Mouse (Mus musculus) lung, postnatal 36 days (tissue): ENCODE data around the gene Gsap.
"Not testable (repeated sequence)": the region's sequence is repeated elsewhere in the genome, so short reads cannot be mapped to it uniquely, and the experiment has no call there.

Source experiments
- DNase-seq: peaks from one replicate; pipeline ENCODE4 v3.0.0; 2022; ENCODE audit warnings: mixed read lengths

Gsap gene

GRCm38 (mm10) chr5:21263202-21264055 lies 77.4 kb downstream of the Gsap start:
- peak; percentile 39 for DNase-seq

- DNase-seq, result no peak
These were observed 78.4 kb downstream of the Gsap start for GRCm38 (mm10) chr5:21264352-21265021.

GRCm38 (mm10) chr5:21265049-21265448 lies 79.0 kb downstream of the Gsap start:
- peak; percentile 92 for DNase-seq

DNA sequence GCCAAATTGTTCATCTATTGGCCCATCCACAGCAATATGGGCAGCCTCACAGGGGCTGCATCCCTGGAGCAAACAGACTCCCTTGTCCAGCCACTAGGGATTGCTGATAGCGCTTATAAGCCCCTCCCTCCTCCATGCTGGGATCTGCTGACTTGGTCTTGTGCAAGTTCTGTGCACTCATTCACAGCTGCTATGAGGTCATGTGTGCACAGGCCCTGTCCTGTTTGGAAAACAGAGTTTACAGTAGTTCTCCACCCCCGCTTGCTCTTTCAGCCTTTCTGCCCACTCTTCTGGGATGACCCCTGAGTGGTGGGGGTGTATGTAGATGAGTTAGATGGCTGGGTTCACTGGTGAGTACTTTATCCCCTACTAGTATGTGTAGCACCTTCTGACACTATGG lies 81.0 kb downstream of the Gsap start:
- DNase-seq, result peak; percentile 56

DNA sequence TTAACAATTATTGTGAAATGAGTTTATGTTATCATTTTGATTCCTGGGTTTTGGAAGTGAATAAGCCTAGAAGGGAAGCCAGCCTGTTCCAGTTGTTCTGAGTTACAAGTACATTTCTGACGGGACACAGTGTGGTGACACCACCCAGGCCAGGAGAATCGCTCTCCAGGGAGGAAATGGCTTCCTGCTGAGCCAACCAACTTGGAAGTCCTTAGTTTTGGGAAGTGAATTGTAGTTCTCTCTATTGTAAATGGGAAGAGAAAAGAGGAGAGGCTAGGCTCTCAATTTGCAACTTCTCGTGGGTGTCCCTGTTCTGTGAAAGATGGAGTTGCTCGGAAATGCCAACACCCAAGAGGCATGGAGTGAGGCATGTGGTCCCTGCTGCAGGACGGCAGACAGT lies 83.4 kb downstream of the Gsap start:
- DNase-seq, result no peak

DNA sequence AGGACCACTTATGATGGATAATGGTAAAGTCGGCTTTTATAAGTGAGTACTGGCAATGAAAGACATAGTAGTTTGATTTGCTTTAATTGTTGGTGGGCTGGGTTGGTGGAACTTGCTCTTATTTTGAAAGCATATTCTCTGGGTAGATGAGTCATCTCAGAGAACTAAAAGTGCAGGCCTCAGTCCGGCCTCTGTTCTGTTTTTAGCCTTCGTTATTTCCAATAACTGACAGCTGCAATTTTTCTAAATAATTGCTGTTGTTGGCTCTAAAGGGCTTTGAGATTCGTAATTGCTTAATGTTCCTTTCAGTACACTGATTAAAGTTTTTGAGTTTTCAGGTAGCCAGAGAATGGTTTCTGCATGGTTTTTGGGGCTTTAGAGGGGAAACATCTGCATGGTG lies 84.7 kb downstream of the Gsap start:
- no peak for DNase-seq

GRCm38 (mm10) chr5:21271386-21272354 lies 85.6 kb downstream of the Gsap start:
- DNase-seq, result peak; percentile 32

GRCm38 (mm10) chr5:21277685-21278084 lies 91.6 kb downstream of the Gsap start:
- DNase-seq, result not testable (repeated sequence)

GRCm38 (mm10) chr5:21283356-21284062 lies 97.5 kb downstream of the Gsap start:
- DNase-seq, result no peak

GRCm38 (mm10) chr5:21288658-21289435 lies 102.8 kb downstream of the Gsap start:
- DNase-seq, result peak; percentile 46

- no peak for DNase-seq
These were observed 104.5 kb downstream of the Gsap start for GRCm38 (mm10) chr5:21290594-21290993.

DNA sequence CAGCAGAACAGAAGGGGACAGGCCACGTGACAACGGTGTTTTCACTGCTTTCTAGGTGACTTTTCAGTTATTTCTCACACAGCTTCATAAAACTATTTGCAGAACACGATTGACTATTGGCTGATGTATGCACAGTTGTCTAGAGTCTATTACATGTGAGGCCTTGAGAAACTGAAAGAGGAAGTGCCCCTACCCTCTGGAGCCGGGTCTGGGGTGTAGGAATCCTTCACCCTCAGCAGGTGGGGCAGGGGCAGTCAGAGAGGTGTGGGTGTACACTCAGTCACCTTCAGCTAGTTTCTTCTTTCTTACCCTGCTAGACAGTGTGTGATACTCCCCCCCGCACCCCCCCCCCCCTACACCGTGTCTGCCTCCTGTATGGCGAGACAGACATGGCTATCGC lies 109.6 kb downstream of the Gsap start:
- no peak for DNase-seq

DNA sequence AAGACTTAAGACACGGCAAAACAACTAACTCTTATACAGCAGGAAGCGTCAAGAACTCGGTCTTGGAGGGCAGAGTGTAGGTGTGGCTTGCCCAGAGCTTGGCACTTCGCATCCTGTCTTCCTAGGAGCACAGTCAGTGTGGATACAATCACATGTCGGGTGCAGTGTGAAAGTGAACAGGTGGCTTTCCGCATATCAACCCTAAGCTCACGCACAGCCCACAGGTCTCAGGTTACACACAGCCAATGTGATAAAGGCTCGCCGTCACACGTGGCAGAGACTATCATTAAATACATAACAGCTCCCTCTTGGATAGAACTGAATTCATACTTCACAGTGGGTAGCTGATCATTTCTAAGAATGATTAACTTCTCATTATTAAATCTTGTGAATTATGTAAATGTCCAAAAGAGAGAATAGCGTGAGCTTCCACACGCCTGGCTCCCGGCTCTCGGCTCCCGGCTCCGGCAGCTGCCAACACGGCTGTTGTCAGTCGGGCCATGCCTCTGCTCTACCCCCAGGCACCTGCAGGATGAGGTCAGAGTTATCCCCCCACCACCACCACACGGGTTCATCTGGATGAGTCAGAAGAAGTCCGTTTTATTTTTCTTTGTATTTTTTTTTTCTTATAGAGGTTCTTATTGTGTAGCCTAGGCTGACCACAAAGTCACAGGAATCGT lies 113.2 kb downstream of the Gsap start:
- no peak for DNase-seq

DNA sequence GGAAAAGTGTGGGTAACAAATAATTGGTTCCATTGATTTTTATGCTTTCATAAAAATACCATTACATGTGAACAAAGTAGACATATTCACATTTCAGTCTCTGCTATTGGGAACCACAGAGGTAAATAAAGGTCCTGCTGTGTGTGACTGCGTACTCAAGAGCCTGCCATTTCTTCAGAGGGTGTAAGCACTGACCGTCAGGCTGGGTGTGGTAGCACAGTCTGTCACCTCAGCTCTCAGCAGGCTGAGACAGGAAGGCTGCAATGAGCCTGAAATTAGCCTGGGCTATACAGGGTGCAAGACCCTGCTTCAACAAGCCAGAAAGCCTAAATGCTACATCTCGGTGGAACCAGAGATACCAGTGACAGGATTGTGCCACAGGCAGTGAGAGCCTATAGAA lies 114.0 kb downstream of the Gsap start:
- no peak for DNase-seq

GRCm38 (mm10) chr5:21301011-21301410 lies 115.0 kb downstream of the Gsap start:
- DNase-seq, result peak; percentile 28

- DNase-seq, result no peak
These were observed 121.1 kb downstream of the Gsap start for GRCm38 (mm10) chr5:21307165-21307564.

DNA sequence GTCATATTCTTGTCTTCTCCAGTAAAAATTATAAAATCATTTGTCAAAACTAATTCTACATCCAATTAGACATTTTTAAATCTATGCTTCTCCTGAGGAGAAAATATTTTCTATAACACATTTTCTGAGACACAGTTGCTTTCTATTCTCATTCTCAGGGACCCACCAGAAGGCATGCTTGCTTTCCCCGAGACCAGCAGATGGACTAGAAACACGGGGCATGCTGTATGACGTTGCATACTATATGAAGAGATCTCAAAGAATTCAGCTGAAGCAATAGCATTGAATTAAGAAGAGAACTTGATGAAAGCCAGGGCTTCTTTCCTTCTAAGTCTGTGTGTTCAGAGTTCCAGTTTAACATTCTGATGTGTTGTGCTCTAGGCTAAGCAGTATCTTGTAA lies 128.6 kb downstream of the Gsap start:
- DNase-seq, result no peak

DNA sequence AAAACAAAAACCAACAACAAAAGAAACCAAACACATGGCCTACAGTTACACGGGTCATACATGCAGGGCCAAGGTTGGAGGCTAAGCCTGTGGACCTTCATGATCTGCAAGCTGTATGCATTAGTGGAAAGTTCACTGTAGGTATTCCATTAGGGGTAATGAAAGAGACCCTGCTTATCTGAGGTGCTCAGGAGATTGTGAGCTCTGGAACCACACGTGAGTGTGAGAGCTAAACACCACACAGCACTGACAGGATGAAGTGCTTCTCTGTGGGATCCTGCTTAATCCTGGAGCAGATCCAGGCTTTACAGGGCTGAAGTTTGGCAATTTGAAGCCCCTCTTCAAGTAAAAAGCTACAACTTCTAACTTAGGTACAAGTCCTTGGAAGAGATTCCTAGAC lies 134.1 kb downstream of the Gsap start:
- no peak for DNase-seq

GRCm38 (mm10) chr5:21326494-21326893 lies 140.4 kb downstream of the Gsap start:
- DNase-seq, result peak; percentile 87

DNA sequence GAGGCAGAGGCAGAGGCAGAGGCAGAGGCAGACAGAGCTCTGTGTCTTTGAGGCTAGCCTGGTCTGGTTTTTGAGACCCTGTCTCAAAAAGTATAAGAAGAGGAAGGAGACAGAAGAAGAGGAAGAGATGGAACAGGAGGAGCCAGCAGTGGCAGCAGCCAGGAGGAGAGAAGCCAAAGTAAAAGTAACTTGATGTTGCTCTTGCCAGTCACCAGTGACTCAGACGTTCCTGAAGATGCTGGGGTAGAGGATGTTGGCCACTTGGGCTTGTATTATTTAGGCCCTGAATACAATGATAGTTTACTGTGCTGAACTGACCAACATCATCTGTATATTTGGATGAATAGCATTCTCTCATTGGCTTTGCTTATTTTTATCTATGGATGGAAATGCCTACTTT lies 142.5 kb downstream of the Gsap start:
- no peak for DNase-seq
